In genomic region chr2:26323589-26324325, GRCm38 (mm10) we compare ENCODE assay signal across 25 mouse cellular contexts. TPM values are rescaled to one million over a fixed set of nuclear protein-coding genes. Genes with fewer than 3 reads are reported as not detected.
DNase-seq lines count a peak whose midpoint lies in the region; ATAC-seq lines count a peak whose summit lies in the region.
"Had no signal": no experiment of that assay in that cellular context is flagged by ENCODE, and none has a peak within 500 bp of the region (broad histone marks: within the 10 kb centered on the region; RNA-seq: fewer than 3 reads in every experiment).

No protein-coding gene starts in this region.

- peaks cover 45% of the 10 kb centered on the region for H3K4me1 ChIP-seq in heart, embryonic 12.5 days (replicated peaks)
- H3K4me1 ChIP-seq in heart, embryonic 16.5 days (ENCODE audit: control insufficient read depth, insufficient read depth, low read length): peaks cover 37% of the 10 kb centered on the region
- peaks cover 9% of the 10 kb centered on the region; the same call in 1 of the 2 replicates for H3K4me1 ChIP-seq in heart, embryonic 11.5 days (ENCODE audit: control insufficient read depth, insufficient read depth, low read length)
- H3K4me1 ChIP-seq in liver, embryonic 11.5 days (replicated peaks; ENCODE audit: control insufficient read depth, insufficient read depth, low read length): no peaks in the 10 kb centered on the region

- H3K4me2 ChIP-seq in heart, embryonic 12.5 days: no peak overlapping the region
- H3K4me2 ChIP-seq in heart, embryonic 16.5 days (ENCODE audit: low read depth, low read length): 0 out of 2 replicates have a peak overlapping the region, but pooled peaks have one; percentile 14
- H3K4me2 ChIP-seq in heart, embryonic 11.5 days: no peak overlapping the region
- no peak overlapping the region for H3K4me2 ChIP-seq in liver, embryonic 11.5 days
- H3K4me2 ChIP-seq: embryonic facial prominence, embryonic 15.5 days; hindbrain, embryonic 15.5 days had no signal

- peaks cover 56% of the 10 kb centered on the region for H3K36me3 ChIP-seq in heart, embryonic 12.5 days
- H3K36me3 ChIP-seq in heart, embryonic 16.5 days (ENCODE audit: control insufficient read depth, insufficient read depth): peaks cover 23% of the 10 kb centered on the region
- peaks cover 35% of the 10 kb centered on the region for H3K36me3 ChIP-seq in heart, embryonic 11.5 days (ENCODE audit: control insufficient read depth, insufficient read depth, low read length)
- peaks cover 19% of the 10 kb centered on the region; the same call in 1 of the 2 replicates for H3K36me3 ChIP-seq in liver, embryonic 11.5 days (ENCODE audit: control insufficient read depth, insufficient read depth, low read length)

- no peak overlapping the region for H3K9ac ChIP-seq in heart, embryonic 12.5 days
- H3K9ac ChIP-seq in heart, embryonic 16.5 days (ENCODE audit: low read length): no peak overlapping the region
- no peak overlapping the region for H3K9ac ChIP-seq in heart, embryonic 11.5 days (ENCODE audit: low read depth, low read length)
- H3K9ac ChIP-seq in liver, embryonic 11.5 days (ENCODE audit: low read depth, low read length): 0 out of 2 replicates have a peak overlapping the region, but pooled peaks have one; percentile 34
- H3K9ac ChIP-seq: embryonic facial prominence, embryonic 15.5 days; hindbrain, embryonic 15.5 days had no signal

- H3K4me3 ChIP-seq in heart, embryonic 12.5 days: no peak overlapping the region
- no peak overlapping the region for H3K4me3 ChIP-seq in heart, embryonic 16.5 days (ENCODE audit: low read length)
- no peak overlapping the region for H3K4me3 ChIP-seq in heart, embryonic 11.5 days (ENCODE audit: low read depth, low read length)
- no peak overlapping the region for H3K4me3 ChIP-seq in liver, embryonic 11.5 days (ENCODE audit: low read depth, low read length)
- H3K4me3 ChIP-seq: embryonic facial prominence, embryonic 15.5 days; erythroblast, embryonic 14.5 days; forebrain, embryonic 10.5 days; hindbrain, embryonic 10.5 days; hindbrain, embryonic 15.5 days had no signal

- no peak for ATAC-seq in heart, embryonic 12.5 days (ENCODE audit: insufficient number of reproducible peaks, low FRiP score)
- peak; percentile 73 for ATAC-seq in heart, embryonic 16.5 days (replicated peaks; ENCODE audit: extremely low read depth, insufficient read depth, low FRiP score)
- no peak for ATAC-seq in heart, embryonic 11.5 days (replicated peaks; ENCODE audit: insufficient number of reproducible peaks, low FRiP score, low TSS enrichment)
- no peak for ATAC-seq in liver, embryonic 11.5 days (replicated peaks; ENCODE audit: low FRiP score)
- ATAC-seq: forebrain, embryonic 14.5 days; inflammation-experienced regulatory T-cells, adult 6 months; intestine, postnatal 0 days had no signal

- WGBS in heart, embryonic 12.5 days: 83% methylated on average over 13 of the region's 13 CpGs
- 68% methylated on average over 13 of the region's 13 CpGs for WGBS in heart, embryonic 16.5 days
- WGBS in heart, embryonic 11.5 days (ENCODE audit: insufficient replicate concordance): 80% methylated on average over 13 of the region's 13 CpGs
- 83% methylated on average over 13 of the region's 13 CpGs for WGBS in liver, embryonic 11.5 days

- 0 out of 2 replicates have a peak overlapping the region, but pooled peaks have one; percentile 3 for H3K27ac ChIP-seq in heart, embryonic 12.5 days (ENCODE audit: poor library complexity, severe bottlenecking)
- H3K27ac ChIP-seq in heart, embryonic 16.5 days (ENCODE audit: low read length): peak overlapping the region; percentile 83
- no peak overlapping the region for H3K27ac ChIP-seq in heart, embryonic 11.5 days (ENCODE audit: low read depth, low read length)
- H3K27ac ChIP-seq in liver, embryonic 11.5 days (ENCODE audit: low read depth, low read length): no peak overlapping the region
- H3K27ac ChIP-seq: embryonic facial prominence, embryonic 15.5 days; forebrain, embryonic 10.5 days; hindbrain, embryonic 10.5 days; hindbrain, embryonic 15.5 days had no signal

- peak; percentile 36 for DNase-seq in cerebellum, adult 9-11 months
- no peak for DNase-seq in cerebellum, adult 8-10 months
- DNase-seq in heart, adult 18-20 months: no peak
- DNase-seq in liver, embryonic 11.5 days (ENCODE audit: low spot score): no peak
- no peak for DNase-seq in liver
- DNase-seq: adrenal gland, postnatal 25 days; cerebellum, postnatal 14 days; embryo, embryonic 11 days; gastrocnemius, postnatal 10 days; kidney, adult 8-10 months had no signal

- H3K27me3 ChIP-seq in heart, embryonic 12.5 days (replicated peaks): no peaks in the 10 kb centered on the region
- H3K27me3 ChIP-seq in heart, embryonic 16.5 days (ENCODE audit: control insufficient read depth, insufficient read depth, low read length): no peaks in the 10 kb centered on the region
- H3K27me3 ChIP-seq in heart, embryonic 11.5 days (ENCODE audit: control insufficient read depth, insufficient read depth, low read length): no peaks in the 10 kb centered on the region
- H3K27me3 ChIP-seq in liver, embryonic 11.5 days (replicated peaks; ENCODE audit: control insufficient read depth, insufficient read depth, low read length): no peaks in the 10 kb centered on the region
- H3K27me3 ChIP-seq: embryonic facial prominence, embryonic 15.5 days; hindbrain, embryonic 15.5 days had no signal

- no peaks in the 10 kb centered on the region for H3K9me3 ChIP-seq in heart, embryonic 12.5 days (replicated peaks)
- H3K9me3 ChIP-seq in heart, embryonic 16.5 days (replicated peaks; ENCODE audit: control insufficient read depth, low read length): no peaks in the 10 kb centered on the region
- no peaks in the 10 kb centered on the region for H3K9me3 ChIP-seq in heart, embryonic 11.5 days (replicated peaks; ENCODE audit: control insufficient read depth, low read length)
- H3K9me3 ChIP-seq in liver, embryonic 11.5 days (ENCODE audit: control insufficient read depth, low read length): no peaks in the 10 kb centered on the region
- H3K9me3 ChIP-seq: embryonic facial prominence, embryonic 15.5 days; forebrain, embryonic 10.5 days; hindbrain, embryonic 10.5 days; hindbrain, embryonic 15.5 days had no signal

RNA-seq across cellular contexts. Expression of gene Gpsm1, which starts 8.4 kb away (rescaled TPM):
- polyA plus RNA-seq in heart, embryonic 12.5 days (2016; fragmentation: Nextera tagmentation; extraction: Ambion mirVana): 38.0 and 39.9 TPM in 2 replicates
- 100 to 1,000 TPM; 175 to 238 TPM for total RNA-seq in heart, adult 18-20 months (2021)
- 102 and 104 TPM in 2 replicates for polyA plus RNA-seq in heart, embryonic 16.5 days (2015; fragmentation: Nextera tagmentation; extraction: Ambion mirVana)
- polyA plus RNA-seq in heart, embryonic 11.5 days (2014; fragmentation: Nextera tagmentation; extraction: Ambion mirVana): 21.4 and 30.2 TPM in 2 replicates
- 17.0 and 18.9 TPM in 2 replicates for polyA plus RNA-seq in liver, embryonic 11.5 days (2014; fragmentation: Nextera tagmentation; extraction: Ambion mirVana)

RNA-seq across cellular contexts. Expression of gene Dnlz, which starts 28.2 kb away (rescaled TPM):
- polyA plus RNA-seq in heart, embryonic 12.5 days (2016; fragmentation: Nextera tagmentation; extraction: Ambion mirVana): 31.4 and 33.7 TPM in 2 replicates
- 10 to 100 TPM; 24.5 to 25.3 TPM for total RNA-seq in heart, adult 18-20 months (2021)
- polyA plus RNA-seq in heart, embryonic 16.5 days (2015; fragmentation: Nextera tagmentation; extraction: Ambion mirVana): 23.1 and 24.9 TPM in 2 replicates
- polyA plus RNA-seq in heart, embryonic 11.5 days (2014; fragmentation: Nextera tagmentation; extraction: Ambion mirVana): 26.3 and 28.0 TPM in 2 replicates
- polyA plus RNA-seq in liver, embryonic 11.5 days (2014; fragmentation: Nextera tagmentation; extraction: Ambion mirVana): 23.0 and 23.8 TPM in 2 replicates

RNA-seq across cellular contexts. Expression of gene Ccdc187, which starts 29.4 kb away (rescaled TPM):
- polyA plus RNA-seq in heart, embryonic 12.5 days (2016; fragmentation: Nextera tagmentation; extraction: Ambion mirVana): 0.05 and 0.09 TPM in 2 replicates
- under 1 TPM; 0.05 to 0.13 TPM for total RNA-seq in heart, adult 18-20 months (2021)
- 0.10 and 0.13 TPM in 2 replicates for polyA plus RNA-seq in heart, embryonic 16.5 days (2015; fragmentation: Nextera tagmentation; extraction: Ambion mirVana)
- 0.09 TPM in 1 of 2 replicates, not detected in the other for polyA plus RNA-seq in heart, embryonic 11.5 days (2014; fragmentation: Nextera tagmentation; extraction: Ambion mirVana)
- polyA plus RNA-seq in liver, embryonic 11.5 days (2014; fragmentation: Nextera tagmentation; extraction: Ambion mirVana): not detected in 2 replicates
- total RNA-seq: CH12.LX; common myeloid progenitor, adult 5-6 weeks; granulocyte monocyte progenitor cell, adult 5-6 weeks had no signal
- polyA plus RNA-seq: embryonic facial prominence, embryonic 11.5 days had no signal

RNA-seq across cellular contexts. Expression of gene Card9, which starts 37.0 kb away (rescaled TPM):
- 0.56 and 0.58 TPM in 2 replicates for polyA plus RNA-seq in heart, embryonic 12.5 days (2016; fragmentation: Nextera tagmentation; extraction: Ambion mirVana)
- total RNA-seq in heart, adult 18-20 months (2021): 1 to 10 TPM in 1 of 2 experiments, under 1 TPM in 1; 0.89 to 1.1 TPM
- polyA plus RNA-seq in heart, embryonic 16.5 days (2015; fragmentation: Nextera tagmentation; extraction: Ambion mirVana): 1.0 and 1.2 TPM in 2 replicates
- 0.38 and 0.59 TPM in 2 replicates for polyA plus RNA-seq in heart, embryonic 11.5 days (2014; fragmentation: Nextera tagmentation; extraction: Ambion mirVana)
- 1.1 and 1.7 TPM in 2 replicates for polyA plus RNA-seq in liver, embryonic 11.5 days (2014; fragmentation: Nextera tagmentation; extraction: Ambion mirVana)

RNA-seq across cellular contexts. Expression of gene Snapc4, which starts 56.7 kb away (rescaled TPM):
- 20.4 and 23.5 TPM in 2 replicates for polyA plus RNA-seq in heart, embryonic 12.5 days (2016; fragmentation: Nextera tagmentation; extraction: Ambion mirVana)
- 1 to 10 TPM; 5.8 to 5.9 TPM for total RNA-seq in heart, adult 18-20 months (2021)
- polyA plus RNA-seq in heart, embryonic 16.5 days (2015; fragmentation: Nextera tagmentation; extraction: Ambion mirVana): 14.8 and 18.5 TPM in 2 replicates
- polyA plus RNA-seq in heart, embryonic 11.5 days (2014; fragmentation: Nextera tagmentation; extraction: Ambion mirVana): 16.8 and 18.2 TPM in 2 replicates
- 36.4 and 41.6 TPM in 2 replicates for polyA plus RNA-seq in liver, embryonic 11.5 days (2014; fragmentation: Nextera tagmentation; extraction: Ambion mirVana)

Comparison
In these comparisons a context has a peak if more than half of its experiments do, and no peak if none do; other contexts are left out.
1. H3K27ac ChIP-seq: peak in heart, embryonic 12.5 days (single experiment) and heart, embryonic 16.5 days (single experiment); none in heart, embryonic 11.5 days (single experiment) and liver, embryonic 11.5 days (single experiment).